Mouse (Mus musculus) olfactory bulb, adult 2 months (tissue): Measurements from ENCODE around the gene Zfp276.
A peak's percentile ranks its signal among the peaks of the same experiment; 100 is the strongest.

Source experiments
- CTCF ChIP-seq: fragments of 200-500 bp; IDR thresholded peaks from 2 replicates; pipeline ENCODE4 v1.5.1; 2012; ENCODE audit warnings: low read depth, mild to moderate bottlenecking, low read length, moderate library complexity; ENCODE audit not compliant: insufficient read depth
- POLR2A ChIP-seq: fragments of 200-500 bp; IDR thresholded peaks from 2 replicates; pipeline ENCODE4 v1.6.1; 2012; ENCODE audit warnings: mild to moderate bottlenecking, low read depth, low read length, moderate library complexity; ENCODE audit not compliant: insufficient read depth

DNA sequence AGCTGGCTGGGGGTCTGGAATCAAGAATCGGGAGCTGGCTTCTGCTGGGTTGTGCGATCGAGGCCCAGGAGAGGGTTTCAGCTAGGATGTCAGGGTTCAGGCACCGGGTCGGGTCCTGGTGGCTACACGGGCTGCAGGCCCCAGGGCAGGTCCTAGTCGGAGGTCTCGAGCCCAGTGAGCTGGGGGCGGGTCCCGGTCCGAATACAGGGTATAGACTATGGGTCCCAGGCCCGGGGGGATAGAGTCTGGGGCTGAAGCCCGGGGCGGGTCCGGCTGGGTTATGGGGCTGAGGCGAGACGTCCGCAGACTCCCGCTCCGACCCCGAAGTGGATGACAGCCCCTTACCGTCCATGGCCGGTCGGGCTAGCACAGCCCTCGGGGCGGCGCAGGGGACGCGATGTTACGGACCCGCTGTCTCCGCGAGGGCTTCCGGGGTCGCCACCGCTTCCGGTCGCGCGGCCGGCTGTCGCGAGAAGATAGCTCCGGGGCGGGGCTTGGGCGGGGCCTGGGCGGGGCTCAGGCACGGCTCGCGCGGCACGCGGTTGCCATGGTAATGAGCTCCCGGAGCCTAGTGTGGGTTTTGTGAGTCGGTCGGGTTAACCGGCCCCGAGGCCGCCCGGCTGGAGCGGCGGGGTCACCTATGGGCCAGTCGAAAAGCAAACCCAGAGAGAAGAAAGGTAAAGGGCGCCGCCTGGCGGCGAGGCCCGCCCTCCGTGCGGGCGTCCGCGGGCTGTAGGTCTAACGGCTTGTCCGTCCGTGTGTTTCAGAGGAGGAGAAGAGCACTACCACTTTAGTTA lies 41.5 kb upstream of the Zfp276 start, which contains the start of the genes Chmp1a and Spata33:
- TF ChIP-seq POLR2A (peak; percentile 90), CTCF (peak; percentile 88)
